Mouse (Mus musculus): ENCODE results near the gene D17H6S53E. TPM values are rescaled to one million over a fixed set of nuclear protein-coding genes. Genes with fewer than 3 reads are reported as not detected.

D17H6S53E gene
- polyA plus RNA-seq, 1 experiment from 2014 or later, result 10.5 TPM

- H3K27ac ChIP-seq, result no peak overlapping the region
- 71% methylated on average over 12 of the region's 12 CpGs for WGBS
- H3K9me3 ChIP-seq (replicated peaks; ENCODE audit: low read length), result no peaks in the 10 kb centered on the region
- H3K9ac ChIP-seq (ENCODE audit: low read depth, low read length), result no peak overlapping the region
- peaks cover 9% of the 10 kb centered on the region; the same call in 1 of the 2 replicates for H3K4me1 ChIP-seq (replicated peaks; ENCODE audit: insufficient read depth, low read length)
- DNase-seq (ENCODE audit: low spot score) (no peak), ATAC-seq (replicated peaks; ENCODE audit: low FRiP score, low read depth) (no peak)
- no peaks in the 10 kb centered on the region for H3K27me3 ChIP-seq (ENCODE audit: insufficient read depth, low read length)
- H3K36me3 ChIP-seq (ENCODE audit: insufficient read depth, low read length), result peaks cover 70% of the 10 kb centered on the region
- H3K4me2 ChIP-seq (ENCODE audit: low read length), result no peak overlapping the region
- no peak for TF ChIP-seq CTCF (IDR thresholded peaks at IDR 0.05; ENCODE audit: low read depth)
- H3K4me3 ChIP-seq (replicated peaks; ENCODE audit: low read depth, low read length), result no peak overlapping the region
These were observed 29.0 kb upstream of the D17H6S53E start for GRCm38 (mm10) chr17:35097164-35097655.

- Histone ChIP-seq H3K4me3 (replicated peaks; ENCODE audit: low read depth, low read length) (no peak overlapping the region), H3K9ac (ENCODE audit: low read depth, low read length) (no peak overlapping the region), H3K36me3 (ENCODE audit: insufficient read depth, low read length) (peaks cover 61% of the 10 kb centered on the region), H3K27me3 (ENCODE audit: insufficient read depth, low read length) (no peaks in the 10 kb centered on the region), H3K4me1 (replicated peaks; ENCODE audit: insufficient read depth, low read length) (peaks cover 9% of the 10 kb centered on the region; the same call in 1 of the 2 replicates), H3K9me3 (replicated peaks; ENCODE audit: low read length) (no peaks in the 10 kb centered on the region), H3K27ac (peak overlapping the region; percentile 13; the same call in 1 of the 2 replicates), H3K4me2 (ENCODE audit: low read length) (no peak overlapping the region)
- DNase-seq (ENCODE audit: low spot score) (peak; percentile 36), ATAC-seq (replicated peaks; ENCODE audit: low FRiP score, low read depth) (peak; percentile 47)
- no peak for TF ChIP-seq CTCF (IDR thresholded peaks at IDR 0.05; ENCODE audit: low read depth)
- 42% methylated on average over 10 of the region's 10 CpGs for WGBS
These were observed 25.9 kb upstream of the D17H6S53E start for GRCm38 (mm10) chr17:35100196-35100765.

GRCm38 (mm10) chr17:35101161-35101560, 25.0 kb upstream of the D17H6S53E start:
- Histone ChIP-seq H3K4me3 (replicated peaks; ENCODE audit: low read depth, low read length) (no peak overlapping the region), H3K4me1 (replicated peaks; ENCODE audit: insufficient read depth, low read length) (peaks cover 11% of the 10 kb centered on the region; the same call in 1 of the 2 replicates), H3K4me2 (ENCODE audit: low read length) (no peak overlapping the region), H3K27me3 (ENCODE audit: insufficient read depth, low read length) (no peaks in the 10 kb centered on the region), H3K27ac (no peak overlapping the region), H3K9me3 (replicated peaks; ENCODE audit: low read length) (no peaks in the 10 kb centered on the region), H3K36me3 (ENCODE audit: insufficient read depth, low read length) (peaks cover 59% of the 10 kb centered on the region), H3K9ac (ENCODE audit: low read depth, low read length) (no peak overlapping the region)
- ATAC-seq (replicated peaks; ENCODE audit: low FRiP score, low read depth) (no peak), DNase-seq (ENCODE audit: low spot score) (no peak)
- no peak for TF ChIP-seq CTCF (IDR thresholded peaks at IDR 0.05; ENCODE audit: low read depth)
- WGBS, result 64% methylated on average over 11 of the region's 11 CpGs

- WGBS, result 51% methylated on average over 7 of the region's 8 CpGs
- Histone ChIP-seq H3K4me2 (ENCODE audit: low read length) (no peak overlapping the region), H3K9ac (ENCODE audit: low read depth, low read length) (no peak overlapping the region), H3K9me3 (replicated peaks; ENCODE audit: low read length) (no peaks in the 10 kb centered on the region), H3K4me3 (replicated peaks; ENCODE audit: low read depth, low read length) (no peak overlapping the region), H3K27ac (peak overlapping the region; percentile 9; the same call in 1 of the 2 replicates), H3K27me3 (ENCODE audit: insufficient read depth, low read length) (no peaks in the 10 kb centered on the region), H3K36me3 (ENCODE audit: insufficient read depth, low read length) (peaks cover 53% of the 10 kb centered on the region), H3K4me1 (replicated peaks; ENCODE audit: insufficient read depth, low read length) (peaks cover 13% of the 10 kb centered on the region; the same call in 1 of the 2 replicates)
- ATAC-seq (replicated peaks; ENCODE audit: low FRiP score, low read depth) (no peak), DNase-seq (ENCODE audit: low spot score) (no peak)
- TF ChIP-seq CTCF (IDR thresholded peaks at IDR 0.05; ENCODE audit: low read depth), result no peak
These were observed 23.9 kb upstream of the D17H6S53E start for GRCm38 (mm10) chr17:35102299-35102698.

GRCm38 (mm10) chr17:35103221-35103690, 22.9 kb upstream of the D17H6S53E start:
- 49% methylated on average over 6 of the region's 6 CpGs for WGBS
- H3K9me3 ChIP-seq (replicated peaks; ENCODE audit: low read length), result no peaks in the 10 kb centered on the region
- H3K4me1 ChIP-seq (replicated peaks; ENCODE audit: insufficient read depth, low read length), result peaks cover 13% of the 10 kb centered on the region; the same call in 1 of the 2 replicates
- ATAC-seq (replicated peaks; ENCODE audit: low FRiP score, low read depth), result peak; percentile 44
- no peak overlapping the region for H3K4me2 ChIP-seq (ENCODE audit: low read length)
- H3K36me3 ChIP-seq (ENCODE audit: insufficient read depth, low read length), result peaks cover 45% of the 10 kb centered on the region
- no peak for TF ChIP-seq CTCF (IDR thresholded peaks at IDR 0.05; ENCODE audit: low read depth)
- no peaks in the 10 kb centered on the region for H3K27me3 ChIP-seq (ENCODE audit: insufficient read depth, low read length)
- H3K27ac ChIP-seq, result 0 out of 2 replicates have a peak overlapping the region, but pooled peaks have one; percentile 36
- no peak overlapping the region for H3K9ac ChIP-seq (ENCODE audit: low read depth, low read length)
- H3K4me3 ChIP-seq (replicated peaks; ENCODE audit: low read depth, low read length), result no peak overlapping the region
- DNase-seq (ENCODE audit: low spot score), result peak; percentile 28

- Histone ChIP-seq H3K9me3 (replicated peaks; ENCODE audit: low read length) (no peaks in the 10 kb centered on the region), H3K4me2 (ENCODE audit: low read length) (no peak overlapping the region), H3K4me3 (replicated peaks; ENCODE audit: low read depth, low read length) (no peak overlapping the region), H3K27me3 (ENCODE audit: insufficient read depth, low read length) (no peaks in the 10 kb centered on the region), H3K4me1 (replicated peaks; ENCODE audit: insufficient read depth, low read length) (peaks cover 13% of the 10 kb centered on the region; the same call in 1 of the 2 replicates), H3K27ac (0 out of 2 replicates have a peak overlapping the region, but pooled peaks have one; percentile 8), H3K36me3 (ENCODE audit: insufficient read depth, low read length) (peaks cover 37% of the 10 kb centered on the region), H3K9ac (ENCODE audit: low read depth, low read length) (no peak overlapping the region)
- TF ChIP-seq CTCF (IDR thresholded peaks at IDR 0.05; ENCODE audit: low read depth), result no peak
- no peak for ATAC-seq (replicated peaks; ENCODE audit: low FRiP score, low read depth)
- no peak for DNase-seq (ENCODE audit: low spot score)
- 94% methylated on average over 7 of the region's 7 CpGs for WGBS
These were observed 22.1 kb upstream of the D17H6S53E start for GRCm38 (mm10) chr17:35104079-35104478.
